Mouse (Mus musculus) C2C12 (cell line): ENCODE measurements around the gene Stac3.

ENCODE experiments used
- CTCF ChIP-seq: IDR thresholded peaks from one replicate; pipeline ENCODE4 v1.5.1; 2011; ENCODE audit not compliant: control insufficient read depth, insufficient read depth, insufficient read length
- MYOD1 ChIP-seq: IDR thresholded peaks from one replicate; pipeline ENCODE4 v1.6.1; 2011; ENCODE audit warnings: low read depth; ENCODE audit not compliant: control insufficient read depth, insufficient read length
- USF1 ChIP-seq: IDR thresholded peaks from one replicate; pipeline ENCODE4 v1.6.1; 2011; ENCODE audit warnings: low read depth, mild to moderate bottlenecking, control low read depth, moderate library complexity

- TF ChIP-seq CTCF = no peak
- TF ChIP-seq MYOD1 = no peak
- no peak for TF ChIP-seq USF1
Measured at GRCm38 (mm10) chr10:127519903-127520713, 18.6 kb downstream of the Stac3 start.
